Mouse (Mus musculus): ENCODE measurements at regions not wholly inside any gene's neighbourhood (a gene's known extent, or its start where the extent isn't known, plus 50 kb on each side); places are given as distances from the start of the nearest gene placed in this dataset.

- no peak for DNase-seq (ENCODE audit: low spot score in 2 of 2)
Measured at GRCm38 (mm10) chr1:61175239-61175638, 197.5 kb downstream of the Icos start.

- DNase-seq (ENCODE audit: low spot score in 2 of 2) = no peak
Measured at GRCm38 (mm10) chr1:61179461-61179860, 201.7 kb downstream of the Icos start.

DNA sequence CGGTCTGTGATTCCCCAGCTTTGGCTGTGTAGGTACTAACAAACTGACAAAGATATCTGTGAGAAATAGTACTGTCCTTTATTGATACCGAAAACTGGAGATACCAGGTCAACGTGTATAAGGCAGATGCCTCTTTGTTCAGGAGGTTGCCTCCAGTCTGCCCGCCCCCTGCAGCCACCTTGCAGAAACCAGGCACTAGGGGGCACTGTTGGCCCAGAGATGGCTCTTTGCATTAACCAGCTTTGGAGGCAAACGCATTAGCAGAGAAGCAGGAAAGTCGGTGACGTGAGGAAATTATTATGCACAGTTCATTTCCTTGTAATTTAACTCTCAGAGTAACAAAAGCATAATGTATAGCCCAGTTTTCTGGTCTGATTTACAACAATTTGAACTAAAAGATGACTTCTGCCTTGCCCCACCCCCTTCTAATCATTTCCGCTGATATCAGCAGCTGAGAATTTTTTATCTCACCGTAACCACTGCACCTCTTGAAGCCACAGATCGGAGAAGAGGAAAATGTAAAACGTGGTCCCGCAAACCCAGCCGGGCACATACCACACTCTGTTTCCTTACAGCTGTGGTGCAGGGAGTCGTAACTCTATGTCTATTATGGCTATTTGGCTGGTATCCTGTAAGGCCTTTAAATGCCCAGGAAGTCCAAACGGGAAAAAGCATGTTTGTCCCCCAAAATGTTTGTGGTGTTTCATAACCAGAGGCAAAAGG lies 203.5 kb downstream of the Icos start:
- DNase-seq (ENCODE audit: low spot score in 2 of 2) = peak; percentile 63 to 77

DNA sequence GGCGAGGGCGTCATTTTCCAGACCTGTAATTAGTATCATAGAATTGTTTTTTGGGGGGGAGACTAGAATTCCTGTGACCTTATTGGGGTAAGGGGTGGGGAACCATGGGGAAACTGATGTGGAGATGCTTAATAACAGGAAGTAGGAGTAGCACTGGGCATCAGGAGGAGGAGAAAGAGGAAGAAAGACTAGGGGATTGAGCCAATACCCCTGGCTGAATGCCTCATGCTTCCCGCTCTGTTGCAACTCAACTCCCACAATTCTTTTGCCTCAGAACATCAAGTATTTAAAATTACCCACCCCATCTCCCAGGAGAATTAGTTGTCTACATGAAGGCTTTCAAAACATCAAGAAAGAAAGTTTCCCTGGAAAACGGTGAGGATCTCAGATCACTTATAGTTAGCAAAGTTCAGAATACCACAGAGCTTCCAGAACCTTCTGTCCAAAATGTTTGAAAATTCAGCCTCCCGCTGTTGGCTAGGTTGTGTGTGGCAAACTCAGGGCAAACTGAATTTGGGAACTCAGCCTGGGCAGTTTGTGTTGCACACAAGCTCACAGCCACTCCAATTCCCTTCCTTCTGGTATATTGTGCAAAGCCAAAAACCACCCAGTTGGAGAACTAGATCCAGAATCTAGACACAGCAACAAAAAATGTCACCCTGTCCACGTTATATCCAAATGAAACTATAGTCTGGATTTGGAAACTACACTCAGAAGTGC lies 209.8 kb downstream of the Icos start:
- DNase-seq (ENCODE audit: low spot score in 2 of 2) = no peak

- no peak for DNase-seq (ENCODE audit: low spot score in 2 of 2)
Measured at GRCm38 (mm10) chr1:61190921-61191320, 213.2 kb downstream of the Icos start.

DNA sequence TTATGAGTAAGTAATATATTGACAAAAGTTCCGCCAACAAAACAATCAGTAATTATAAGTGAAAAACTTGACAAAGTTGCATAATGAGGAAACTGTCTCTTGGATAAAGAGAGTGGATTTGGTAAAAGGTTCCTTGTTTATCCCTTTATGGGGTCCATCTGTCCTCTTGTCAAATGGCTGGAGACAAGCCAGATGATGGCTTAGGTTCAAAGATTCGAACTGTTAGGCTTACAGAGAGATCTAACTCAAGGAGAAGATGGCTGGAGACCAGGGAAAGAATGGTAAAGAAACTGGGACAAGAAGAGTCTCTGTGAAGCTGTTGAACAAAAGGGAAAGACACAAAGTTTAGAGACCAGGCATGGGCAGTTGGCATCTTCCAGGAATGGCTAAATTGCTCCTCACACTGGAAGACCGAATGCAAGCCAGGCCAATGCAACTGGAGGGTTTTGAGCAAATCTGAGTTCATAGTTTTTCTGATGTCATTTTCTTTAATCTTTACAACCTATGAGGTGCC lies 220.9 kb downstream of the Icos start:
- DNase-seq (ENCODE audit: low spot score in 2 of 2) = no peak

GRCm38 (mm10) chr1:61201006-61201405 lies 223.3 kb downstream of the Icos start:
- no peak for DNase-seq (ENCODE audit: low spot score in 2 of 2)

DNA sequence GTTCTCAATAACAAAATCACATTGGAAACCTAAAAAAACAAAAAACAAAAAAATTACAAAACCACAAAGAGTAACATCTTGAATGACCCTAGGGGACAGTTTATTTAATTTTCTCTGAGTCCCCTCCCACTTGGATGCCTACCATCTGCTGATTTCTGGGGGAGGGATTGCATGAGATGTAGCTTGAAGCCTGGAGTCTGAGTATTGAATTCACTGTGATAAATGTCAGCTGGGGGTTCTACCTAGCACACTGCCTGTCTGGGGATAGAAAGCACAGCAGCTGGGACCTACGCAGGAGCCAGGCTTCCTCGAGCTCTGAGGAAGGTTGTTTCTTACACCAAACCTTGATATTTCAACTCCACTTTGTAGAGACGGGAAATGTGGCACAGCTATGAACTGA lies 224.4 kb downstream of the Icos start:
- DNase-seq (ENCODE audit: low spot score in 2 of 2) = no peak

- DNase-seq (ENCODE audit: low spot score in 2 of 2) = no peak
Measured at GRCm38 (mm10) chr1:61203170-61203569, 225.4 kb downstream of the Icos start.

DNA sequence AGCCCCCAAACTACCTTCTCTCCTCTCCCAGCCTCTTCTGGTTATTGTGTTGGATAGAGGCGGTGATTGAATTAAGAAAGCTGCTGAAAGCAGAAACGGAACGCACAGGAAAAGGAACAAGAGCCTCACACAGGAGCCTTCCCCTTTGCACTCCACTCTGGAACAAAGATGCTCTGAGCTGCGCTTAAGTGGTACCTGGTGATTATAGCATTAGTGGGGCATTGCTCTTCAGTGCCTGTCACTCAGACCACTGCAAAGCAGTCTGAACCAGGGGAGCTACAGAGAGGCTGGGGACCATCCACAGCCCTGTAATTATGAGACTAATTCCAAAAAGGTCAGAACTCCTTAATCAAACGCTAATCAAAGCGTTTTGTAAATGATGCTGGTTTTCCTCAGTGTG lies 225.9 kb downstream of the Icos start:
- no peak for DNase-seq (ENCODE audit: low spot score in 2 of 2)

- DNase-seq (ENCODE audit: low spot score in 2 of 2) = no peak
Measured at GRCm38 (mm10) chr1:61205137-61205536, 227.4 kb downstream of the Icos start.

- no peak for DNase-seq (ENCODE audit: low spot score in 2 of 2)
Measured at GRCm38 (mm10) chr1:61206861-61207380, 229.2 kb downstream of the Icos start.

DNA sequence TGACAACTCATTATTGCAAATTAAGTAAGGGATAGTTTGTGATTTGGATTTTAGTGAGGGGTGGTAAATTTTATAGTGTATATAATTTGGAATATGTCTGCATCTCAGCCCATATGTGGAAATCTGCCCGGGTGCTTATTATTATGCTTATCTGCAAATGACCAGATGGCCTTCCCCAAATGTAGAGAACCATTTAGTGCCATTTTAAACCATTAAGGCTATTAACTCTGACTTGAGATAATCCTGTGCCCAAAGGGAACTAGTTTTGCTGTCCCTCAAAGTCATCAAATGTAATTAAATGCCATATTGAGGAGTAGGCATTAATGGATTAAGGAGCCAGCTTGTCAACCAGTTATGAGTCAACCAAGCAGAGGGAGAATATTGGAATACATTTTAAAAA lies 230.7 kb downstream of the Icos start:
- no peak for DNase-seq (ENCODE audit: low spot score in 2 of 2)

DNA sequence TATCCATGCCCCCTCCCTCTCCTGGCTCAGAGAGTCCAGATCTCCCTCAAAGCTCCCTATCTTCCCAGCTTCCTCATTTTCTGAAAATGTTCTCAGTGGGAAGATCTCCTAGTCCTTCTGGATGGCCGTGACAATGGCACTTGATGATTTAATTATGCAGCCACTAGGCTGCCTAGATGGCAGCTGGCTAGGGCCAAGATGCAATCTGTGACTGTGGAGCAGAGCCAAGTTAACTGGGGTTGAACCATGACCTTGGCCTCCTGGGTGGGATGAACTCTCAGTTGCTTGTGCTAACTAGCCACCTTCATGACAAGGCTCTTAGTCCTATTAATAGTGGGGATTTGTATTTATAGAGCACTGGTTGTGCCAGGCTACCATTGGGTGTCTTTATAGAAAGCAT lies 243.4 kb downstream of the Icos start:
- DNase-seq (ENCODE audit: low spot score in 2 of 2) = no peak

DNA sequence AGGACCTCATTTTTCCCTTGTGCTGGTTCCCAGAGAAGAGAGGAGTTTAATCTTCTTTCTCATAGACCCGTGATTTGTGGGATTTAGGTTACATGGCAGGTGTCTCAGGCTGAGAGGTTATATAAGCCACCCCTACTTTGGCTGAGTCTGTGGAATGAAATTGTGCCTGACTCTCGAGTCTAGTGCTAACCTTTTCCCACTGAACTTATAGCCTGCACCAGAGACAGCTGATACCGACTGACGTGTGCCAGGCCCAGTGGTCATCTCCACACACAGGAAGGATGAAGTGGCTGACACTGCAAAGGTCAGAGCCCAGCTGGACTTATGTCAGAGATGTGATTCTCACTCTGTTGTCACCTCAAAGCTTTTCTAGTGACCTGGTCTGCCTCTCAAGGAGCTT lies 251.2 kb downstream of the Icos start:
- no peak for DNase-seq (ENCODE audit: low spot score in 2 of 2)

DNA sequence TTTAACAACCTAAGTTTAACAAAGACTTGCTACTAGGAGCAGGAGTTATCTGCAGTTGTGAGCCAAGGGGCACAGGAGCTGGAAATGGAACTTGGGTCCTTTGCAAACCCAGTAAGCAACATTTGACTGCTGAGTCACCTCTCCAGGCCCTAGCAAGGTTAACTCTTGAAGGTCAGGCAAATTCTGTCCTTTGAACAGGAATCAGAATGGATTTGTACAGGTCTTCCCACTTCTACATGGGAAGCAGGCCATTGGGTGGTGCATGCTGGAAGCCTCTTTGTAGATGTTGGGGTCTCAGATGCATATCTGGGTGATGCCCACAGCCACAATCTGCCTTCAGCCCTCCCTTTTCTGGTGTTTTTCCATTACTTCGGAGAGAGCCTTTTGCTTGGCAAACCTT lies 255.3 kb downstream of the Icos start:
- no peak for DNase-seq (ENCODE audit: low spot score in 2 of 2)

DNA sequence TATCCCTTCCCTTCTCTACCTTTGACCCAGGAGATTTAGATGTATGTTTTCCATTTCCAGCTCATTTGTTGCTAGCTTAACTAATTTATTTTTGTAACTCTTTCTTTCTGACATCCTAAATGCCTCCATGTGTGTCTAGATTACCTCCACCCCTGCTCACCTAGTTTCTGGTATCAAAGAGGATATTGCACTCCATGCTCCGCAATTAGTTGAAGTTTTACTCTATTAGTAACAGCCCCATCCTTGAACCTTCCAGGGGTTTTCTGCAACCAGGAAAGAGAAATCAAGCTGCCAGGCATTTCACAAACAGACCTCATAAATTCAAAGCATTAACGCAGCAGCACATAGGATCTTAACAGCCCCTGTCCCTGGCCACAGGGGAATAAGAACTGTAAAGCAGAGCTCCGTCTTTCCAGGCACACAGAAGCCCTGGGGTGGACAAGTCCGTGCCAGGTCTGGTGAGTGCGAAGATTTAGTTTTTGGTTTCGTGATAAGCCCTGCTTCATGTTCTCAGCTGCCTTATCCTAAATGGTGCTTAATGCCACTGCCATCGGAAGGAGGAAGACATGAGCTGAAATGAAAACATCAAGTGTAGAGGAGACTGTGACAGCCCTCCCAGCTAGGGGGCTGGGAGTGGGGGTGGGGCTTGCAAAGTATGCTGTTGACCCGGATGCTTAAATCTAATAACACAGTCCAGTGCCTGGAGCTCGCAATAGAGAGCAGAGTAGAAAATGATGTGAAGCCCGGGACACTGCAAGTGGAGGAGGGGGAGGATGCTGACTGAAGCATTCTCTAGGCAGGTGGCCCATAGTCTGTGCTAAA lies 256.0 kb downstream of the Icos start:
- DNase-seq (ENCODE audit: low spot score in 2 of 2) = no peak

- no peak for DNase-seq (ENCODE audit: low spot score in 2 of 2)
Measured at GRCm38 (mm10) chr1:61234298-61234682, 256.6 kb downstream of the Icos start.

DNA sequence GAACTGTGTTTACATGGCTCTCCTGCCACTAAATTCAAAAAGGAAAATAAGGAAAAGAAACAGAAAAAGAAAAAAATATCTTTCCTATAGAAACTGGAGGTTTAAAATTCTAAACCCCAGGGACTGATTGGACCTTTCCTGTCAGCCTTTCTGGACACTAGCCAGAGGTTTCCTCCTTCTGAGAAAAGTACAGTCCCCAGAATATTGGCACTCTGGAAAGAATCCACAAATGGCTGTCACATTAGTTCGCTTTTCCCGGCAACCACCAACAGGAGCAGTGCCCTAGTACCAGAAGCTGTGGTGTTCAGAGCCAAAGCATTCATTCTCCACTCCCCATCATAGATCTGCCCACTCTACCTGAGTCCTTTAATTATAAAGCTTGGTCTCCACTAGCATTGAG lies 258.8 kb downstream of the Icos start:
- DNase-seq (ENCODE audit: low spot score in 2 of 2) = no peak

DNA sequence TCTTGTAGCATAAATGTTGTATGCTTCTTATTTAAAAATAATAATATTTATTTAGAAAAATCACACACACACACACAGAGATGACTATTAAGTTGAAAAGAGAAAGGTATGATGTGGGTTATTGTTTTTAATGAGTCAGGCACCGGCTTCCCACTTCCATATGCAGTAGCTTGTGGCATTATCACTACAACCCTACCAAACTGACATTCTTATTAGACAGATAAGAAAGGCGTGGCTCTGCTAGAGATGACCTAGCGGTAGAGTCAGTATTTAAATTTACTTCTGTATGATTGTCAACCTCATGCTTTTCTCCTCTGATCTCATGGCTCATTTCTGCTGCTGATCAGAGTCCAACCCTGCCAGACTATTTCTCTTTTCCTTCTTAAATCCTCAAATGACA lies 260.9 kb downstream of the Icos start:
- no peak for DNase-seq (ENCODE audit: low spot score in 2 of 2)

GRCm38 (mm10) chr1:61257561-61257960 lies 279.8 kb downstream of the Icos start:
- DNase-seq (ENCODE audit: low spot score in 2 of 2) = no peak

- no peak for DNase-seq (ENCODE audit: low spot score in 2 of 2)
Measured at GRCm38 (mm10) chr1:61263466-61263865, 285.7 kb downstream of the Icos start.
